Mouse (Mus musculus) limb, embryonic 12.5 days (tissue): ENCODE measurements around the gene Rps6ka5. TPM values are rescaled to one million over a fixed set of nuclear protein-coding genes. Genes with fewer than 3 reads are reported as not detected.

Experiments
- ATAC-seq: fragments of 200-750 bp; cut with Nextera tagmentation; 2 replicates; pipeline ENCODE4 v1.8.0; 2017; ENCODE audit warnings: low read depth, moderate TSS enrichment; ENCODE audit not compliant: insufficient number of reproducible peaks, insufficient read depth, low FRiP score, low TSS enrichment
- H3K27ac ChIP-seq: fragments of 300-500 bp; sonication (generic); 2 replicates; pipeline ENCODE4 v1.5.1; 2016; ENCODE audit warnings: mild to moderate bottlenecking, moderate library complexity
- H3K27me3 ChIP-seq: fragments of 300-500 bp; sonication (generic); 2 replicates; pipeline ENCODE4 v1.6.1; 2016; ENCODE audit warnings: mild to moderate bottlenecking, moderate library complexity
- H3K36me3 ChIP-seq: fragments of 300-500 bp; sonication (generic); 2 replicates; pipeline ENCODE4 v1.6.1; 2016; ENCODE audit warnings: mild to moderate bottlenecking, moderate library complexity
- H3K4me1 ChIP-seq: fragments of 300-500 bp; sonication (generic); replicated peaks from 2 replicates; pipeline ENCODE4 v1.6.1; 2016
- H3K4me2 ChIP-seq: fragments of 300-500 bp; sonication (generic); 2 replicates; pipeline ENCODE4 v1.6.1; 2016; ENCODE audit warnings: mild to moderate bottlenecking, moderate library complexity
- H3K4me3 ChIP-seq: fragments of 300-500 bp; sonication (generic); replicated peaks from 2 replicates; pipeline ENCODE4 v1.5.1; 2016; ENCODE audit warnings: mild to moderate bottlenecking
- H3K9ac ChIP-seq: fragments of 300-500 bp; sonication (generic); replicated peaks from 2 replicates; pipeline ENCODE4 v1.6.1; 2016; ENCODE audit warnings: mild to moderate bottlenecking, moderate library complexity
- H3K9me3 ChIP-seq: fragments of 300-500 bp; sonication (generic); 2 replicates; pipeline ENCODE4 v1.6.1; 2016; ENCODE audit warnings: mild to moderate bottlenecking, moderate library complexity
- WGBS: fragments of 180-500 bp; shearing (Covaris S2); methylation state at CpG from one replicate; pipeline ENCODE4 v1.1.7; 2016; 5-methylcytosine and 5-hydroxymethylcytosine counted together
- polyA plus RNA-seq: library from polyadenylated mRNA; unstranded; fragments of >200 nt; fragmentation: Nextera tagmentation; extraction: Ambion mirVana; gene quantifications from 2 replicates; pipeline ENCODE4 v1.2.1, GENCODE M21; 2016

Gene Rps6ka5
- polyA plus RNA-seq, 1 experiment from 2014 or later = 6.6 TPM

DNA sequence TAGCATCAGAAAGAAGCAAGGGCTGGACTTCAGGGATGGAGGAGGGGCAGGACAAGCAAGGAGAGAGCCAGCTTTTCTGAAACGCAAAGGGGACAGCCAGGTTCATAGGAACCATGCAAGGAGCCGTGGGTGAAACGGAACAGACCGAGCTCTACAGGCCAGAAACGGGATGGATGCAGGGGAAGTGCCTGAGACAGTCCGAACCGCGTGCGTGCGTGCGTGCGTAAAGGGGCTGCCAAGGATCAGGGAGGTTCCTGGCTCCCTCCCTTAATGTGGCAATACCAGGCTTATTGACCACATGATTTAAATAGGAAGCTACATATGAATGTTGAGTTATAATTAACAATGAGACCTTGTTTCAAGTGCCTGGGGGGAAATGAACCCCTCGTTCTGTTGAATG, 227.3 kb downstream of the Rps6ka5 start:
- no peak overlapping the region for H3K27ac ChIP-seq
- no peak overlapping the region for H3K4me3 ChIP-seq
- H3K27me3 ChIP-seq = no peaks in the 10 kb centered on the region
- WGBS = 90% methylated on average over 13 of the region's 13 CpGs
- no peak overlapping the region for H3K9ac ChIP-seq
- H3K36me3 ChIP-seq = peaks cover 54% of the 10 kb centered on the region
- no peak for ATAC-seq
- no peaks in the 10 kb centered on the region for H3K9me3 ChIP-seq
- peaks cover 4% of the 10 kb centered on the region; the same call in 1 of the 2 replicates for H3K4me1 ChIP-seq
- H3K4me2 ChIP-seq = no peak overlapping the region

Other genes starting within 250 kb of the Rps6ka5 start
- gene Ttc7b, start 206.2 kb downstream of the Rps6ka5 start, polyA plus RNA-seq = 4.8 and 5.2 TPM in 2 replicates
- gene Dglucy, start 52.1 kb upstream of the Rps6ka5 start, polyA plus RNA-seq = 0.99 and 1.5 TPM in 2 replicates
- gene Gpr68, start 181.2 kb upstream of the Rps6ka5 start, polyA plus RNA-seq = 0.13 and 0.17 TPM in 2 replicates